Mouse (Mus musculus): ENCODE measurements at regions not wholly inside any gene's neighbourhood (a gene's known extent, or its start where the extent isn't known, plus 50 kb on each side); places are given as distances from the start of the nearest gene placed in this dataset.

GRCm38 (mm10) chr11:25538641-25539258 lies 671.8 kb downstream of the 5730522E02Rik start:
- Histone ChIP-seq H3K27ac (replicated peaks) (no peak overlapping the region), H3K9ac (no peak overlapping the region), H3K4me1 (replicated peaks) (no peaks in the 10 kb centered on the region), H3K9me3 (replicated peaks) (no peaks in the 10 kb centered on the region), H3K36me3 (replicated peaks) (no peaks in the 10 kb centered on the region), H3K4me3 (replicated peaks) (no peak overlapping the region), H3K4me2 (no peak overlapping the region), H3K27me3 (no peaks in the 10 kb centered on the region)
- 77% methylated on average over 3 of the region's 3 CpGs for WGBS (ENCODE audit: insufficient replicate concordance)
- ATAC-seq (ENCODE audit: insufficient read depth): no peak

GRCm38 (mm10) chr11:25536069-25536468 lies 674.5 kb downstream of the 5730522E02Rik start:
- Histone ChIP-seq H3K4me3 (replicated peaks) (no peak overlapping the region), H3K9ac (no peak overlapping the region), H3K27ac (replicated peaks) (no peak overlapping the region), H3K36me3 (replicated peaks) (no peaks in the 10 kb centered on the region), H3K27me3 (no peaks in the 10 kb centered on the region), H3K9me3 (replicated peaks) (no peaks in the 10 kb centered on the region), H3K4me1 (replicated peaks) (no peaks in the 10 kb centered on the region), H3K4me2 (no peak overlapping the region)
- 52% methylated on average over 7 of the region's 7 CpGs for WGBS (ENCODE audit: insufficient replicate concordance)
- no peak for ATAC-seq (ENCODE audit: insufficient read depth)

GRCm38 (mm10) chr11:25533081-25533480 lies 677.5 kb downstream of the 5730522E02Rik start:
- Histone ChIP-seq H3K36me3 (replicated peaks) (no peaks in the 10 kb centered on the region), H3K9ac (no peak overlapping the region), H3K9me3 (replicated peaks) (no peaks in the 10 kb centered on the region), H3K4me3 (replicated peaks) (no peak overlapping the region), H3K4me2 (no peak overlapping the region), H3K27me3 (no peaks in the 10 kb centered on the region), H3K4me1 (replicated peaks) (no peaks in the 10 kb centered on the region), H3K27ac (replicated peaks) (no peak overlapping the region)
- 26% methylated on average over 2 of the region's 2 CpGs for WGBS (ENCODE audit: insufficient replicate concordance)
- ATAC-seq (ENCODE audit: insufficient read depth): no peak

GRCm38 (mm10) chr11:25531668-25532398 lies 678.7 kb downstream of the 5730522E02Rik start:
- Histone ChIP-seq H3K36me3 (replicated peaks) (no peaks in the 10 kb centered on the region), H3K4me1 (replicated peaks) (no peaks in the 10 kb centered on the region), H3K9me3 (replicated peaks) (no peaks in the 10 kb centered on the region), H3K27me3 (no peaks in the 10 kb centered on the region), H3K4me3 (replicated peaks) (no peak overlapping the region), H3K27ac (replicated peaks) (no peak overlapping the region), H3K9ac (no peak overlapping the region), H3K4me2 (no peak overlapping the region)
- no peak for ATAC-seq (ENCODE audit: insufficient read depth)
- WGBS (ENCODE audit: insufficient replicate concordance): 63% methylated on average over 9 of the region's 9 CpGs

- WGBS (ENCODE audit: insufficient replicate concordance): 69% methylated on average over 5 of the region's 5 CpGs
- Histone ChIP-seq H3K36me3 (replicated peaks) (no peaks in the 10 kb centered on the region), H3K27ac (replicated peaks) (no peak overlapping the region), H3K27me3 (no peaks in the 10 kb centered on the region), H3K9me3 (replicated peaks) (no peaks in the 10 kb centered on the region), H3K9ac (no peak overlapping the region), H3K4me2 (no peak overlapping the region), H3K4me1 (replicated peaks) (no peaks in the 10 kb centered on the region), H3K4me3 (replicated peaks) (no peak overlapping the region)
- no peak for ATAC-seq (ENCODE audit: insufficient read depth)
Observed at GRCm38 (mm10) chr11:25528056-25528455, 682.5 kb downstream of the 5730522E02Rik start.

- 47% methylated on average over 2 of the region's 2 CpGs for WGBS (ENCODE audit: insufficient replicate concordance)
- no peak overlapping the region for H3K27ac ChIP-seq (replicated peaks)
- no peak for ATAC-seq (ENCODE audit: insufficient read depth)
Observed at GRCm38 (mm10) chr11:25518903-25519302, 691.7 kb downstream of the 5730522E02Rik start.

GRCm38 (mm10) chr11:25518131-25518530 lies 692.4 kb downstream of the 5730522E02Rik start:
- Histone ChIP-seq H3K27ac (replicated peaks) (no peak overlapping the region), H3K4me3 (replicated peaks) (no peak overlapping the region), H3K9ac (no peak overlapping the region), H3K36me3 (replicated peaks) (no peaks in the 10 kb centered on the region), H3K9me3 (replicated peaks) (no peaks in the 10 kb centered on the region), H3K27me3 (no peaks in the 10 kb centered on the region), H3K4me1 (replicated peaks) (no peaks in the 10 kb centered on the region), H3K4me2 (no peak overlapping the region)
- no peak for ATAC-seq (ENCODE audit: insufficient read depth)
- WGBS (ENCODE audit: insufficient replicate concordance): 70% methylated on average over 1 of the region's 1 CpGs

More at GRCm38 (mm10) chr11:25518903-25519302, 691.7 kb downstream of the 5730522E02Rik start:
- Histone ChIP-seq H3K4me3 (replicated peaks) (no peak overlapping the region), H3K4me1 (replicated peaks) (no peaks in the 10 kb centered on the region), H3K9me3 (replicated peaks) (no peaks in the 10 kb centered on the region), H3K4me2 (no peak overlapping the region), H3K27me3 (no peaks in the 10 kb centered on the region), H3K36me3 (replicated peaks) (no peaks in the 10 kb centered on the region), H3K9ac (no peak overlapping the region)

GRCm38 (mm10) chr11:25505500-25505899 lies 705.1 kb downstream of the 5730522E02Rik start:
- Histone ChIP-seq H3K9ac (no peak overlapping the region), H3K4me3 (replicated peaks) (no peak overlapping the region), H3K9me3 (replicated peaks) (no peaks in the 10 kb centered on the region), H3K27ac (replicated peaks) (no peak overlapping the region), H3K4me2 (no peak overlapping the region), H3K36me3 (replicated peaks) (no peaks in the 10 kb centered on the region), H3K4me1 (replicated peaks) (no peaks in the 10 kb centered on the region), H3K27me3 (no peaks in the 10 kb centered on the region)
- no peak for ATAC-seq (ENCODE audit: insufficient read depth)
- WGBS (ENCODE audit: insufficient replicate concordance): 64% methylated on average over 3 of the region's 3 CpGs

- Histone ChIP-seq H3K4me1 (replicated peaks) (no peaks in the 10 kb centered on the region), H3K9ac (no peak overlapping the region), H3K4me3 (replicated peaks) (no peak overlapping the region), H3K27me3 (no peaks in the 10 kb centered on the region), H3K4me2 (no peak overlapping the region), H3K27ac (replicated peaks) (no peak overlapping the region), H3K36me3 (replicated peaks) (no peaks in the 10 kb centered on the region), H3K9me3 (replicated peaks) (no peaks in the 10 kb centered on the region)
- ATAC-seq (ENCODE audit: insufficient read depth): no peak
- WGBS (ENCODE audit: insufficient replicate concordance): 32% methylated on average over 2 of the region's 2 CpGs
Observed at GRCm38 (mm10) chr11:25473682-25474365, 736.7 kb downstream of the 5730522E02Rik start.

- Histone ChIP-seq H3K4me2 (no peak overlapping the region), H3K4me3 (replicated peaks) (no peak overlapping the region), H3K27me3 (no peaks in the 10 kb centered on the region), H3K9me3 (replicated peaks) (no peaks in the 10 kb centered on the region), H3K36me3 (replicated peaks) (no peaks in the 10 kb centered on the region), H3K27ac (replicated peaks) (no peak overlapping the region), H3K9ac (no peak overlapping the region), H3K4me1 (replicated peaks) (no peaks in the 10 kb centered on the region)
- WGBS (ENCODE audit: insufficient replicate concordance): 59% methylated on average over 6 of the region's 6 CpGs
- no peak for ATAC-seq (ENCODE audit: insufficient read depth)
Observed at GRCm38 (mm10) chr11:25469819-25470218, 740.7 kb downstream of the 5730522E02Rik start.

- H3K4me3 ChIP-seq (replicated peaks): no peak overlapping the region
- WGBS (ENCODE audit: insufficient replicate concordance): 43% methylated on average over 1 of the region's 1 CpGs
Observed at GRCm38 (mm10) chr11:25437206-25437605, 773.4 kb downstream of the 5730522E02Rik start.

More at GRCm38 (mm10) chr11:25437206-25437605, 773.4 kb downstream of the 5730522E02Rik start:
- Histone ChIP-seq H3K36me3 (replicated peaks) (no peaks in the 10 kb centered on the region), H3K4me2 (no peak overlapping the region), H3K27ac (replicated peaks) (no peak overlapping the region), H3K27me3 (no peaks in the 10 kb centered on the region), H3K4me1 (replicated peaks) (no peaks in the 10 kb centered on the region), H3K9me3 (replicated peaks) (no peaks in the 10 kb centered on the region), H3K9ac (no peak overlapping the region)
- ATAC-seq (ENCODE audit: insufficient read depth): no peak

Data from liver, embryonic 15.5 days (tissue).